Mouse (Mus musculus): ENCODE measurements around the gene Bpifb4.

DNA sequence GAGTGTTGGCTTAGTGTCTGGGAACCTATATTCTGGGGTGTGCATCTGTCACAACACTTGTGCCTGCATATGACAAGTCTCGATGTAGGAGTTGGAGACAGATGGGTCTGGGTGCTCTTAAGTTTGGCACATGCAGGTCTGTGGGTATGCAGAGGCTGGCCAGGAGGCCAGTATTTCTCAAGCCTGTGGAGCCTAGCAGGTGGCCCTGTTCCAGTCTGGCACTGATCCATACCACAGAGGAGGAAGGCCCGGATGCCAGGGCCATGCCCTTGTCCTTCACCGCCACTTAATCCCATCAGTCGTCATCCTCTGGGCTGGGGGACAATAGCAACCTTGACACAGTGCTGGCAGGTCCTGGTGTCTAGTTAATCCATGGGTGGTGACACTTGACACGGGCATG lies 23.9 kb upstream of the Bpifb4 start:
- TF ChIP-seq CTCF (IDR thresholded peaks at IDR 0.05; ENCODE audit: low read depth) (no peak), EP300 (IDR thresholded peaks at IDR 0.05; ENCODE audit: low read depth) (no peak)
